In the genomic region with DNA sequence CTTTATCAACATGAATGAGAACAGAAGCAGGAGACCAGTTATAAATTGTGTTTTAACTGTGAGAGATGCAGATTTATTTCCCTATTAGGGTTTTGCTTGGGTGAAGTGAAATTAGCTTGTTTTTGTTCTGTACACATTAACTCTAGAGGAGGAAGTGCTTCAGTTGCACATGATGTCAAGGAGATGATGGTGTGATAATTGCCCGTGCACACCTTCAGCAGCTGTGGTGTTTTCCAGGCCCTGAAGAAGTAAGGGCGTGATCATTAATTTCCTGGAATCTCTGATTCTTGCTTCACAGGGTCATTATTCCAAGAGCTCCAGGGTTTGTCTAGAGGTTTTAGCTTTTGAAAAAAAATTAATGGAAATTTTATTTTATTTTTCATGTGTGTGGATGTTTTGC, we compare ENCODE assay signal across 28 mouse cellular contexts. TPM values are rescaled to one million over a fixed set of nuclear protein-coding genes. Genes with fewer than 3 reads are reported as not detected.
"Had no signal": no experiment of that assay in that cellular context is flagged by ENCODE, and none has a peak within 500 bp of the region (broad histone marks: within the 10 kb centered on the region; RNA-seq: fewer than 3 reads in every experiment).

No protein-coding gene starts in this region.

- ATAC-seq: liver, postnatal 0 days; lung, postnatal 0 days; midbrain, embryonic 13.5 days; midbrain, embryonic 15.5 days had no signal

- DNase-seq: liver, embryonic 13.5 days; liver, postnatal 0 days; lung, adult 2 months; lung, postnatal 14 days; lung, postnatal 36 days; right cerebral cortex, postnatal 14 days; right cerebral cortex, postnatal 4 days; thymus, adult 18-20 months; thymus, postnatal 14 days; thymus, postnatal 36 days had no signal

- H3K9ac ChIP-seq: liver, embryonic 13.5 days; liver, embryonic 15.5 days; liver, postnatal 0 days; lung, embryonic 15.5 days; midbrain, embryonic 13.5 days; midbrain, embryonic 15.5 days; neural tube, embryonic 12.5 days had no signal

- H3K9me3 ChIP-seq: liver, embryonic 13.5 days; liver, embryonic 15.5 days; lung, embryonic 15.5 days; megakaryocyte, embryonic 14.5 days; midbrain, embryonic 13.5 days; midbrain, embryonic 15.5 days; neural tube, embryonic 12.5 days had no signal

- H3K4me2 ChIP-seq: liver, embryonic 13.5 days; liver, embryonic 15.5 days; lung, embryonic 15.5 days; midbrain, embryonic 11.5 days; midbrain, embryonic 13.5 days; midbrain, embryonic 15.5 days; neural tube, embryonic 12.5 days had no signal

- H3K27me3 ChIP-seq: liver, embryonic 13.5 days; liver, embryonic 15.5 days; lung, embryonic 15.5 days; megakaryocyte, embryonic 14.5 days; midbrain, embryonic 13.5 days; midbrain, embryonic 15.5 days; neural tube, embryonic 12.5 days had no signal

- H3K4me1 ChIP-seq: liver, embryonic 13.5 days; liver, embryonic 15.5 days; lung, embryonic 15.5 days; megakaryocyte, embryonic 14.5 days; neural tube, embryonic 12.5 days had no signal

- H3K36me3 ChIP-seq: liver, embryonic 13.5 days; lung, embryonic 15.5 days; midbrain, embryonic 13.5 days; midbrain, embryonic 15.5 days; neural tube, embryonic 12.5 days had no signal

- H3K4me3 ChIP-seq: liver, embryonic 13.5 days; liver, embryonic 15.5 days; lung, embryonic 15.5 days; megakaryocyte, embryonic 14.5 days; midbrain, embryonic 13.5 days; midbrain, embryonic 15.5 days; neural tube, embryonic 12.5 days had no signal

- H3K27ac ChIP-seq: liver, embryonic 13.5 days; liver, embryonic 15.5 days; lung, embryonic 15.5 days; macrophage; midbrain, embryonic 13.5 days; midbrain, embryonic 15.5 days; neural tube, embryonic 12.5 days had no signal

RNA-seq across cellular contexts. Expression of a gene that starts 31.9 kb away (rescaled TPM):
- total RNA-seq: megakaryocyte progenitor cell, adult 5-6 weeks; neutrophil, adult 5-6 weeks had no signal
- polyA plus RNA-seq: liver, embryonic 13.5 days; liver, embryonic 15.5 days; liver, postnatal 0 days; lung, adult 2 months; lung, embryonic 15.5 days; lung, postnatal 0 days; macrophage; midbrain, embryonic 11.5 days; midbrain, embryonic 13.5 days; midbrain, embryonic 15.5 days; midbrain, postnatal 0 days; neural tube, embryonic 12.5 days; neural tube, embryonic 14.5 days; spleen, adult 2 months; stomach, embryonic 14.5 days; stomach, embryonic 16.5 days had no signal

RNA-seq across cellular contexts. Expression of a gene that starts 49.9 kb away (rescaled TPM):
- total RNA-seq: megakaryocyte progenitor cell, adult 5-6 weeks; midbrain, postnatal 0 days; monocyte, adult 5-6 weeks; neutrophil, adult 5-6 weeks had no signal
- polyA plus RNA-seq: liver, embryonic 13.5 days; liver, embryonic 15.5 days; liver, postnatal 0 days; lung, adult 2 months; lung, postnatal 0 days; macrophage; midbrain, embryonic 11.5 days; midbrain, embryonic 13.5 days; midbrain, embryonic 15.5 days; midbrain, postnatal 0 days; neural tube, embryonic 12.5 days; neural tube, embryonic 14.5 days; spleen, adult 2 months; stomach, embryonic 14.5 days; stomach, embryonic 16.5 days; thymus, postnatal 0 days had no signal

RNA-seq across cellular contexts. Expression of a gene that starts 57.7 kb away (rescaled TPM):
- total RNA-seq: megakaryocyte progenitor cell, adult 5-6 weeks; monocyte, adult 5-6 weeks; neutrophil, adult 5-6 weeks had no signal
